ENCODE assay signal across 17 mouse cellular contexts in the genomic region with DNA sequence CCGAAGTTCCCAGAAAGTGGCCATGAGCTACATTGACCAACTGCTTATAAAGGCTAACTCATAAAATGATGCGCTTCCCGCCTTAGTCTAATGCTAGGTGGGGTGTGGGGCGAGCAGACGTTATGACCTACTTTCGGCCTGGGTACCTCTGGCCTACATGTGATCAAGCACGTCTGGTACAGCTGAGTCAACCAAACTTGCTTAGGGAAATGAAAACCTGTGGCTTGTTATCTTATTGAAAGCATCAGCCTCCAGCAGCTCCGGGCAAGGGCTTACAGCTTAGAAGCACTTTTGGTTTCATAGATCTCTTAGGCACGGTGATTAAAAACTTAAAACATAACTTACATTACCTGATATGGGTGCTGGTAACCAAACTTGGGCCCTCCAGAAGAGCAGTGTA. TPM values are rescaled to one million over a fixed set of nuclear protein-coding genes. Genes with fewer than 3 reads are reported as not detected.
DNase-seq lines count a peak whose midpoint lies in the region; ATAC-seq lines count a peak whose summit lies in the region.
"Had no signal": no experiment of that assay in that cellular context is flagged by ENCODE, and none has a peak within 500 bp of the region (broad histone marks: within the 10 kb centered on the region; RNA-seq: fewer than 3 reads in every experiment).

No protein-coding gene starts in this region.

- H3K4me3 ChIP-seq in midbrain, embryonic 10.5 days: no peak overlapping the region
- H3K4me3 ChIP-seq in midbrain, embryonic 13.5 days (replicated peaks): no peak overlapping the region
- H3K4me3 ChIP-seq: erythroblast, embryonic 14.5 days; forebrain, embryonic 15.5 days; hindbrain, embryonic 12.5 days; limb, embryonic 12.5 days; liver, embryonic 13.5 days; megakaryocyte, embryonic 14.5 days had no signal

- H3K27me3 ChIP-seq in midbrain, embryonic 10.5 days (ENCODE audit: low read depth, poor library complexity, severe bottlenecking): no peaks in the 10 kb centered on the region
- H3K27me3 ChIP-seq in midbrain, embryonic 13.5 days: no peaks in the 10 kb centered on the region
- H3K27me3 ChIP-seq: forebrain, embryonic 15.5 days; hindbrain, embryonic 12.5 days; limb, embryonic 12.5 days; liver, embryonic 13.5 days had no signal

- peaks cover 66% of the 10 kb centered on the region for H3K36me3 ChIP-seq in midbrain, embryonic 10.5 days
- H3K36me3 ChIP-seq in midbrain, embryonic 13.5 days: peaks cover 30% of the 10 kb centered on the region
- H3K36me3 ChIP-seq: liver, embryonic 13.5 days had no signal

- no peak for ATAC-seq in midbrain, embryonic 13.5 days
- ATAC-seq in activated CD4-positive, CD25-positive, alpha-beta regulatory T cell, adult 4 months: peak; percentile 99
- ATAC-seq: forebrain, embryonic 15.5 days had no signal

- H3K4me2 ChIP-seq in midbrain, embryonic 13.5 days (replicated peaks): no peak overlapping the region
- H3K4me2 ChIP-seq: forebrain, embryonic 15.5 days; hindbrain, embryonic 12.5 days; limb, embryonic 12.5 days; liver, embryonic 13.5 days had no signal

- no peak for DNase-seq in midbrain, embryonic 10.5 days (ENCODE audit: low spot score)
- DNase-seq in retina, embryonic 14.5 days (ENCODE audit: low spot score): peak; percentile 32
- peak; percentile 50 for DNase-seq in thymus, postnatal 4 days
- no peak for DNase-seq in spleen, postnatal 36 days (ENCODE audit: low spot score in 2 of 2)
- DNase-seq in right cerebral cortex, postnatal 14 days: no peak
- DNase-seq: cerebellum, postnatal 25 days; gastrocnemius, postnatal 36 days; kidney, adult 11 months; layer of hippocampus, adult 9-11 months; liver, embryonic 13.5 days had no signal

- H3K9ac ChIP-seq in midbrain, embryonic 13.5 days (replicated peaks): no peak overlapping the region
- H3K9ac ChIP-seq: forebrain, embryonic 15.5 days; hindbrain, embryonic 12.5 days; limb, embryonic 12.5 days; liver, embryonic 13.5 days had no signal

- peaks cover 63% of the 10 kb centered on the region for H3K4me1 ChIP-seq in midbrain, embryonic 10.5 days
- H3K4me1 ChIP-seq in midbrain, embryonic 13.5 days (replicated peaks): peaks cover 28% of the 10 kb centered on the region
- H3K4me1 ChIP-seq: liver, embryonic 13.5 days; megakaryocyte, embryonic 14.5 days had no signal

- H3K9me3 ChIP-seq in midbrain, embryonic 10.5 days (replicated peaks): no peaks in the 10 kb centered on the region
- H3K9me3 ChIP-seq in midbrain, embryonic 13.5 days: no peaks in the 10 kb centered on the region
- H3K9me3 ChIP-seq: forebrain, embryonic 15.5 days; hindbrain, embryonic 12.5 days; limb, embryonic 12.5 days; liver, embryonic 13.5 days; megakaryocyte, embryonic 14.5 days had no signal

- H3K27ac ChIP-seq in midbrain, embryonic 10.5 days (replicated peaks): peak overlapping the region; percentile 79
- no peak overlapping the region for H3K27ac ChIP-seq in midbrain, embryonic 13.5 days
- H3K27ac ChIP-seq: forebrain, embryonic 15.5 days; hindbrain, embryonic 12.5 days; limb, embryonic 12.5 days; liver, embryonic 13.5 days had no signal

- 93% methylated on average over 9 of the region's 9 CpGs for WGBS in midbrain, embryonic 10.5 days
- WGBS in midbrain, embryonic 13.5 days: 78% methylated on average over 9 of the region's 9 CpGs

RNA-seq across cellular contexts. Expression of gene Aebp2, which starts 23.9 kb away (rescaled TPM):
- polyA plus RNA-seq in midbrain, embryonic 10.5 days (2016; fragmentation: Nextera tagmentation; extraction: Ambion mirVana): 12.3 and 14.9 TPM in 2 replicates
- polyA plus RNA-seq in midbrain, embryonic 13.5 days (2015; fragmentation: Nextera tagmentation; extraction: Ambion mirVana): 11.3 and 11.7 TPM in 2 replicates
- polyA plus RNA-seq in activated CD4-positive, CD25-positive, alpha-beta regulatory T cell, adult 4 months (2017; shearing (Covaris generic)): 10 to 100 TPM; 32.1 to 38.6 TPM

Comparison
In these comparisons a context has a peak if more than half of its experiments do, and no peak if none do; other contexts are left out.
1. DNase-seq: peak in retina, embryonic 14.5 days (single experiment) and thymus, postnatal 4 days (single experiment); none in midbrain, embryonic 10.5 days (single experiment), spleen, postnatal 36 days (0 of 2) and right cerebral cortex, postnatal 14 days (single experiment).